Mouse (Mus musculus): ENCODE data around the gene Tmem53.

The Tmem53 gene

DNA sequence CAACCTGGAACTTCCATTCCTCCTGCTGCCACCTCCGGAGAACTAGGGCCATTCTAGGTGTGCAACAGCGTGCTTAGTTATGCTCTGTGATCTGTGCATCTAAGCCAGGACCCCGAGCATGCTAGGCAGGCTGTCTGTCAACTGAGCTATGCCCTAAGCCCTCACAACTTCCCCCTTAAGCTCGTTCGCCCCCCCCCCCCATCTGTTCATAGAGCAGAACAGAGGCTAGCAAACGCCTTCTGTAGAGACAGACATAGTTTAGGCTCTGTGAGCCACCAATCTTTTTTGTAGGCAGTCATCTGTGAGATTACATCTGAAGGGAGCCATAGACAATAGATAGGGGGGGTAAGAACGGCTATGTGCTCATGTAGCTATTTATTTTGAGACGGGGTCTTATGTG lies 11.2 kb downstream of the Tmem53 start:
- Histone ChIP-seq H3K27me3 (ENCODE audit: control insufficient read depth, insufficient read depth, low read length, poor library complexity, severe bottlenecking) (no peaks in the 10 kb centered on the region), H3K36me3 (ENCODE audit: control insufficient read depth, insufficient read depth, low read length, poor library complexity, severe bottlenecking) (no peaks in the 10 kb centered on the region)
- DNase-seq (ENCODE audit: low read depth, low spot score), result no peak

- Histone ChIP-seq H3K36me3 (ENCODE audit: control insufficient read depth, insufficient read depth, low read length, poor library complexity, severe bottlenecking) (no peaks in the 10 kb centered on the region), H3K27me3 (ENCODE audit: control insufficient read depth, insufficient read depth, low read length, poor library complexity, severe bottlenecking) (no peaks in the 10 kb centered on the region)
- peak; percentile 84 for DNase-seq (ENCODE audit: low read depth, low spot score)
Observed at GRCm38 (mm10) chr4:117267284-117267683, 15.5 kb downstream of the Tmem53 start.

DNA sequence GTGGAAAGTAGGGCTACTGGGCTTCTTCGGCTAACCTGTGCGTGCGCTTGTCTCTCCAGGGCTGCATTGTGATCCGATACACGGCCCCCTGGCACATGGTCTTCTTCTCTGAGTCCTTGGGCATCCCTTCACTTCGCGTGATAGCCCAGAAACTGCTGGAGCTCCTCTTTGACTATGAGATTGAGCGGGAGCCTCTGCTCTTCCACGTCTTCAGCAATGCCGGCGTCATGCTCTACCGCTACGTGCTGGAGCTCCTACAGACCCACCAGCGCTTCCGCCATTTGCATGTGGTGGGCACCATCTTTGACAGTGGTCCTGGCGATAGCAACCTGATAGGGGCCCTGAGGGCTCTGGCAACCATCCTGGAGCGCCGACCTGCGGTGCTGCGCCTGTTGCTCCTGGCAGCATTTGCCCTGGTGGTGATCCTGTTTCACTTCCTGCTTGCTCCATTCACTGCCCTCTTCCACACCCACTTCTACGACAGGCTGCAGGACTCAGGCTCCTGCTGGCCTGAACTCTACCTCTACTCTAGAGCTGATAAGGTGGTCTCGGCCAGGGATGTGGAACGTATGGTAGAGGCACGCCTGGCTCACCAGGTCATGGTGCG lies 16.2 kb downstream of the Tmem53 start:
- no peak for DNase-seq (ENCODE audit: low read depth, low spot score)
- H3K27me3 ChIP-seq (ENCODE audit: control insufficient read depth, insufficient read depth, low read length, poor library complexity, severe bottlenecking), result no peaks in the 10 kb centered on the region
- peaks cover 3% of the 10 kb centered on the region; the same call in 1 of the 2 replicates for H3K36me3 ChIP-seq (ENCODE audit: control insufficient read depth, insufficient read depth, low read length, poor library complexity, severe bottlenecking)

GRCm38 (mm10) chr4:117270278-117270677 lies 18.5 kb downstream of the Tmem53 start:
- DNase-seq (ENCODE audit: low read depth, low spot score), result peak; percentile 82
- Histone ChIP-seq H3K27me3 (ENCODE audit: control insufficient read depth, insufficient read depth, low read length, poor library complexity, severe bottlenecking) (no peaks in the 10 kb centered on the region), H3K36me3 (ENCODE audit: control insufficient read depth, insufficient read depth, low read length, poor library complexity, severe bottlenecking) (peaks cover 4% of the 10 kb centered on the region; the same call in 1 of the 2 replicates)

DNA sequence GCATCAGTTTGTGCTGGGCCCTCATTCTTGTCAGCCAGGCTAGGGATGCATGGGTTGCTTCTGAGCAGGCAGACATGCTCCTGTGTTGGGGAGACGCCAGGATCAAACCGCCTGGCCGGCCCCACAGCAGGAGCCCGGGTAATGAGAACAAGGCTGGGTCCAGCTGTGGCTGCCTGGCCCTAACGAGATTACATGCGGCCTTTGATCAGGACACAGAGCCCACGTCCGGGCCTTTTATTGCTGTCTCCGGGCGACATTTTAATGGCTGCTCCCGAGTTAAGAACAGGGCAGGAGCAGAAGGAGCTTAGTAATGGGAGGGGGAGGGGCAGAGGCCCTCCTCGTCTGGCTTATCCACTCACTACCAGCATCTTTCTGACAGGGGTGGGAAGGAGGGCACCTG lies 20.7 kb downstream of the Tmem53 start:
- Histone ChIP-seq H3K36me3 (ENCODE audit: control insufficient read depth, insufficient read depth, low read length, poor library complexity, severe bottlenecking) (peaks cover 14% of the 10 kb centered on the region), H3K27me3 (ENCODE audit: control insufficient read depth, insufficient read depth, low read length, poor library complexity, severe bottlenecking) (no peaks in the 10 kb centered on the region)
- DNase-seq (ENCODE audit: low read depth, low spot score), result no peak

DNA sequence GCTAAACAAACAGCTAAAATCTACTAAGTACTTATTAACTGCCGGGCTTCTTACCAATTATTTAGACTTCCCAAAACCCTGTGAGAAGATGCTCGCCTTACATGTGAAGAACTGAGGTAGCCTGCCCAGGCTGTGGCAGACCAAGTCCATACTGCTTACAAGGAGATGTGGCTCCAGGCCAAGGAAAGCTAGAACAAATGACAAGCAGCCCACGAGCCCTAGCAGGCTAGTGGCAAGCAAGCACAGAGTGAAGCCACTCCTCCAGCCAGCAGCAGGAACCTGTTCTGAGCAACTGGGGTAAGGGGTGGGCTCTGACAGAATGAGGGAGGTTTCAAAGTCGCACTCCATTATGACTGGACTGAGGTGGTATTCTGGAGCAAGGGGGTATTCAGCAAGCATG lies 23.0 kb downstream of the Tmem53 start:
- no peak for DNase-seq (ENCODE audit: low read depth, low spot score)
- peaks cover 17% of the 10 kb centered on the region for H3K36me3 ChIP-seq (ENCODE audit: control insufficient read depth, insufficient read depth, low read length, poor library complexity, severe bottlenecking)
- H3K27me3 ChIP-seq (ENCODE audit: control insufficient read depth, insufficient read depth, low read length, poor library complexity, severe bottlenecking), result no peaks in the 10 kb centered on the region

GRCm38 (mm10) chr4:117276281-117276711 lies 24.5 kb downstream of the Tmem53 start:
- Histone ChIP-seq H3K27me3 (ENCODE audit: control insufficient read depth, insufficient read depth, low read length, poor library complexity, severe bottlenecking) (no peaks in the 10 kb centered on the region), H3K36me3 (ENCODE audit: control insufficient read depth, insufficient read depth, low read length, poor library complexity, severe bottlenecking) (peaks cover 17% of the 10 kb centered on the region)
- DNase-seq (ENCODE audit: low read depth, low spot score), result no peak

DNA sequence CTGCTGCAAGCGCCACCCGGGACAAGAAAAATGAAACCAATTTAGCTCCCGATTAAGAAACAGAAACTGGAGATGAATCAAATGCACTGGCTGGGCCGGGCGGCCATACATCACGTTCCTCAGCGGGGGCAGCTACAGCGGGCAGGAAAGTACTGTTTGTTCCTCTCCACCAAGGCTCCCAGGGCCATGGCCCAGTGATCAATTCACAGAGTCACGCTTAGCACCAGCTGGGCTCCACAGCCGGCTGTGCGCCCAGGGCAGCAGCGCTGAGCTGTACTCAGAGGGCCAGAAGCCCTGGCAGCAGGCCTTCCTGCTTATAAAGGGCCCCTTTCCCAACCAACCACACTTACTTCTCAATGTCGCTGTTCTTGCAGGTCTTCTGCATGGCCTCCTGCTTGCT lies 25.3 kb downstream of the Tmem53 start:
- DNase-seq (ENCODE audit: low read depth, low spot score), result no peak
- no peaks in the 10 kb centered on the region for H3K27me3 ChIP-seq (ENCODE audit: control insufficient read depth, insufficient read depth, low read length, poor library complexity, severe bottlenecking)

GRCm38 (mm10) chr4:117277687-117278086 lies 25.9 kb downstream of the Tmem53 start:
- Histone ChIP-seq H3K36me3 (ENCODE audit: control insufficient read depth, insufficient read depth, low read length, poor library complexity, severe bottlenecking) (peaks cover 17% of the 10 kb centered on the region), H3K27me3 (ENCODE audit: control insufficient read depth, insufficient read depth, low read length, poor library complexity, severe bottlenecking) (no peaks in the 10 kb centered on the region)
- no peak for DNase-seq (ENCODE audit: low read depth, low spot score)

More for the DNA sequence above, 25.3 kb downstream of the Tmem53 start:
- peaks cover 17% of the 10 kb centered on the region for H3K36me3 ChIP-seq (ENCODE audit: control insufficient read depth, insufficient read depth, low read length, poor library complexity, severe bottlenecking)

DNA sequence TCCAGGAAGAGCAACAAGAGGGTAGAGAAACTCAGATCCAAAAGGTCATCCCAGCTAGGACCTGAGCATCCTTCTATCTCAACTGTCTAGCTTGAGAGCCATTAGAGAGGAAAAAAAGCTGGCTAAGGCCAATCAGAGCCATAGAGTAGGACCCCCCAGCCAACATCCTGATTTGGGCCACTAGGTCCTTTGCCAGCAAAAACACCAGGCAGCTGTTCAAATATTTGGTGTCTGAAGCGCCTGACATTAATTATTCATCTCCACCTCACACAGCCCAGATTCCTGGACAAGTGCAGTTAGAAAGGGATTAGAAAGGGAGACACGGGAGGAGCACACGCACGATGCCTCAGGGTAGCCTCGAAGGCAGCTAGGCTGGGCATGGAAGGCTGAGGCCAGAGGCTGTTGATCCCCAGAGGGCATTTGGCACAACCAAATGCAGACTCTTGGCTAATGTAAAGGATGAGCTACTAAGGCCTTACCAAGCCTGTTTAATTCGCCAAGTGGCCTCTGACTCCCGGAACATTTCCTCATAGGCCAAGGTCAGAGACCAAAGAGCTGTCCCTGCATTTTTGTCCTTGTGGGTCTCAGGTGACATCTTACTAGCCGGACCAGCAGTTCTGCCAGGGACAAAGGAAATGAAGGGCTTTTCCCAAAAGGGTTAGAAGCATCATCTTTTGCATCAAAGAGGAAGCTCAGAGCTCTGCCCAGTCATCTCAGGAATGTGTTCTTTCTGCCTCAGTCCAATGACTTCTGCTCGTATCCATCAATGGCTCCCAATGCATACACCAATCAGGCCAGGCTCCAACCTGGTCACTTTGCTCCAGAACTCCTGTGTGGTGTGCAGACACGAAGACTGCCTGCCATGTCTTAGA lies 26.9 kb downstream of the Tmem53 start:
- peaks cover 15% of the 10 kb centered on the region for H3K36me3 ChIP-seq (ENCODE audit: control insufficient read depth, insufficient read depth, low read length, poor library complexity, severe bottlenecking)
- DNase-seq (ENCODE audit: low read depth, low spot score), result no peak
- H3K27me3 ChIP-seq (ENCODE audit: control insufficient read depth, insufficient read depth, low read length, poor library complexity, severe bottlenecking), result no peaks in the 10 kb centered on the region

DNA sequence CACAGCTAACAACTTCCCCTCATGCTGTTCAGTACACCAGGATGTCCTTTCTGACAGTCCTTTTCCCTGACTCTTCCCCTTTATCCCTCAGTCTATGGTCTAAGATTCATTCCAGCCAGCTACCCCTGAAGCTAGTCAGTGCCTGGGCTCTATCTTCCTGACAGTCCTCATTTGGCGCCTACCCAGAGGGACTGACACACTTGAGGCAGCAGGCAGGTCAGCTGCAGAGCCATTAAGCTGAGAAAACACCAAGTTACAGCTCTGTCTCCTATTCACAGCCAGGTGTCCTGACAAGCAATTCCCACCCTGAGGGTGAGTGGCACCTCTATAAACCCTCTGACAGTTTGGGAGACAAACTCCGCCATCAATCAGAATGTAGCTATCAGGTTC lies 27.5 kb downstream of the Tmem53 start:
- H3K36me3 ChIP-seq (ENCODE audit: control insufficient read depth, insufficient read depth, low read length, poor library complexity, severe bottlenecking), result peaks cover 15% of the 10 kb centered on the region
- no peaks in the 10 kb centered on the region for H3K27me3 ChIP-seq (ENCODE audit: control insufficient read depth, insufficient read depth, low read length, poor library complexity, severe bottlenecking)
- DNase-seq (ENCODE audit: low read depth, low spot score), result no peak

GRCm38 (mm10) chr4:117280397-117280930 lies 28.7 kb downstream of the Tmem53 start:
- Histone ChIP-seq H3K36me3 (ENCODE audit: control insufficient read depth, insufficient read depth, low read length, poor library complexity, severe bottlenecking) (peaks cover 18% of the 10 kb centered on the region), H3K27me3 (ENCODE audit: control insufficient read depth, insufficient read depth, low read length, poor library complexity, severe bottlenecking) (no peaks in the 10 kb centered on the region)
- DNase-seq (ENCODE audit: low read depth, low spot score), result no peak

DNA sequence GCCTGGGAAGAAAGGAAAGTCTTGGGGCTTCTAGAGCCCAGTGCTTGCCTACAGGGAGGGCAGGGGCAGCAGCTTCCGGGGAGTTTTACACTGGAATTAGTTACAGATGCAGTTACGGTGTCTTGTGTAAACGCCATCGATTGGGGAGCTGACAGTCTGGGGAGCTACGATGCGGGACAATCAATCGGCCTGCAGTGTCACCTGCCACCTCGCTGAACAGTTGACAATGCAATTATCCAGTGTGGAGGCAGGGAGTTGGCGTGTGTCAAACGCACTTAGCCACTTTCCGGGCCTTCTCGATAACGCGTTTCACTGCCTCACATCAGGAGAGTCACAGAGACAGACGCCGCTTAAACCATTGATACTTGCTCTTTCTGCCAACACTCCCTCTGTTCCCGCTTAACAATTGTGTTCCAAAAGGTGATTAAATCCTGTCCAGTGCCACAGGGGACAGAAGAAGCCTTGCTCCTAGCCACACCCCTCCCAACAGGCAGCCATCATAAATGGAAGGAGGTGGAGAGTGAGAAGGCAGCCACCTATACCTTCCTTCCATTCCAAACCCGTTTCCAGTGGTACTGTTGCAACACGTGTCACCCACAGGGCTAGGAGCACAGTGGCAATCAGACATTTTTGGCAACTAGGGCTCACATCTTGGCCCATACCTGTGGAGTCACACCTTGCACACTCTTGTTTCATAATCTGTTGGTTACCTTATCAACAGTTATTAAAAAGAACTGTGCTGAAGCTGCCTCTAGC lies 29.5 kb downstream of the Tmem53 start:
- peaks cover 16% of the 10 kb centered on the region for H3K36me3 ChIP-seq (ENCODE audit: control insufficient read depth, insufficient read depth, low read length, poor library complexity, severe bottlenecking)

GRCm38 (mm10) chr4:117283271-117284191 lies 31.8 kb downstream of the Tmem53 start:
- Histone ChIP-seq H3K36me3 (ENCODE audit: control insufficient read depth, insufficient read depth, low read length, poor library complexity, severe bottlenecking) (peaks cover 10% of the 10 kb centered on the region), H3K27me3 (ENCODE audit: control insufficient read depth, insufficient read depth, low read length, poor library complexity, severe bottlenecking) (no peaks in the 10 kb centered on the region)
- no peak for DNase-seq (ENCODE audit: low read depth, low spot score)

More for the DNA sequence above, 29.5 kb downstream of the Tmem53 start:
- no peak for DNase-seq (ENCODE audit: low read depth, low spot score)
- no peaks in the 10 kb centered on the region for H3K27me3 ChIP-seq (ENCODE audit: control insufficient read depth, insufficient read depth, low read length, poor library complexity, severe bottlenecking)
